Mouse (Mus musculus) cerebellum, postnatal 36 days (tissue): ENCODE measurements around the gene Nck2.

Experiments
- DNase-seq, 2 experiments: peaks; one replicate each; pipeline ENCODE4 v3.0.0; 2021 to 2022; ENCODE audit warnings: mixed read lengths in 2 of 2

Gene Nck2

DNA sequence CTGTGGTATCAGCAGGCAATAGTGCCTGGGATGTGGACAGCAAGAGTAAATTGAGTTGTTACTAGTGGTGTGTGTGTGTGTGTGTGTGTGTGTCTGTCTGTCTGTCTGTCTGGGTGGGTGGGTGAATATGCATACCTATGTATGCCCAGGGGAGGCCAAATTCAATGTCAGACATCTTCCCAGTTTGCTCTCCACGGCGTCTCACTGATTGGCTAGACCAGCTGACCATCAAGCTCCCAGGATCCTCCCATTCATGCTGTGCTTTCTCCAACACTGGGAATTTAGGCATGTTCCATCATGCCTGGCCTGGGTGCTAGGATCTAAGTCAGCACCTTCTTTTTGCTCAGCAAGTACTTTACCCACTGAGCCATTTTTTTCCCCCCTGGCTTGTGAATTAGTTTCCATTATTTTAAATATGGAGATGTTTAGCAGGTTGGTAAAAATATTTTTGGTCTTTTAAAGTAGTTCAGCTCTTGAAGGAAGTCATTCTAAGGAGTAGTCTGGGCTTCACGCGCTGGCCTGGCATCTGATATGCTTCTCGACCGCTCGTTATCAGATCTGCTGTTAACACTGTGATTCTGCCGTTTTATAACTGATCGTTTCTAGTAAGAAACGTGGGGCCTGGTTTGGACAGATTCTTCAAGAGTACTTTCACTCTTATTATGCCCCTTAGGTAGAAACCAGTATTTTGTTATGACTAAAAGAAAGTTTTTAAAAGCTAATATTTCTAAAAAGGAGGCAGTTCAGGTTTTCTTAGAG is 26.2 kb downstream of the Nck2 start:
- no peak for DNase-seq

DNA sequence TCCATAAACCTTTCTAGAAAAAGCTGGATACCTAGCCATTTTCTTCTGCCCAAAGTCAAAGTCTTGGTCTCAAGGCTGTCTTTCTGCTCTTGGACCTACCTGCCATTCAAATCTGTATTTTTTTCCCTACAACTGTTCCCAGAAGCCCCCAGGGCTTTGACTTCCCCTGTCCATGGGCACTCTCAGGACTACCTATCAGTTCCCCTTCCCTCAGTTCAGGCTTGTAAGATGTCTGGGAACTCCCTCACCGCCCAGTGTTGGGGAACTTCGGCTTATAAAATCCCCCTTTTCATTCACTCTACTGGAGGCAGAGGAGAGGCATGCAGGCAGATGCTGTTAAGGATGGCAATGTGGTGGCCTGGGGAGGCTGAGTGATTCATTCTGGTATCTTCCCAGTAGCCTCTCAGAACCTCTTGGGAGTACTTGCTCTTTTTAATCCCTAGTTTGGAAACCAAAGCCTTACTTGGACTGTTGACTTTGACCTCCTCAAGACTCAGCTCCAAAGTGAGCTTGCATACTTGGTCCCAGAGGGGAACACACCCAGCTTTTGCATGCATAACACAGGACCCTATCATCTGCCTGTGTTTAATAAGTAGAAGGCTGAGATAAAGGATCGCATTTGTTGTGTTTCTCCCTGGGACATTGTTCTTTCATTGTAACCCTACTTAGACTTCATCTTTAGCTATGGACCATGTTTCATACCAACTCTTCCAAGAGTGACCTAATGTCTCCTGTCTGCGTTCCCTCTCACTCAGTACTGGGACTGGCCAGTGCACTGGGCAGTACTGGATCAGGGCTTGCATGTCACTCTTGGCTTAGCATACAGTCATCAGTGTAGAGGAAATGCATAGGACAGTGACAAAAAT is 27.0 kb downstream of the Nck2 start:
- DNase-seq: no peak

DNA sequence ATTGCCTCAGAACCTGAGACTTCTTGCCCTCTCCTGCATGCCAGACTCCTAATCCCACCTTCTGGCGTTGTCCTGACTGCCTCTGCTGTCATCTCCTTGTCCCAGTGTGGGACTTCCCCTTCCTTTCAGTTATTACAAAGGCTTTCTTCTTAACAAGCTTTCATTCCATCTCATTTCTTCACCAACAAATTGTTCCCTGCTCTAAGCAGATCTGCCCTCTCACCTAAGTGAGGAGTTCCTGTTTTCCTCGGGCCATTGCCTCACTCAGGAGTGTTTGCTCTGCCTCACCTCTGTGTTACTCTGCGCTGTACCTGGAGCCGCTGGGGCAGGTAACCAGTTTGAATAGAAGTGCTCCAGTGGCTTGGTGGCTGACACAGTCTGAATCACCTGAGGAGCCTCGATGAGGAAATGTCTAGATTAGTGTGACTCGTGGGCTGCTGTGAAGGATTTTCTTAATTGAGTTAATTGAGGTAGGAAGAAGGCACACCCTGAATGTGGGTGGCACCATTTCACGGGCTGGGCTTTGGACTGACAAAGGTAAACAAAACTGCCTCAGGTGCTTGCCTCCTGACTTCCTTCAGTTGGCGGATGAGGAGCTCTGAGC is 27.8 kb downstream of the Nck2 start:
- DNase-seq: no peak

DNA sequence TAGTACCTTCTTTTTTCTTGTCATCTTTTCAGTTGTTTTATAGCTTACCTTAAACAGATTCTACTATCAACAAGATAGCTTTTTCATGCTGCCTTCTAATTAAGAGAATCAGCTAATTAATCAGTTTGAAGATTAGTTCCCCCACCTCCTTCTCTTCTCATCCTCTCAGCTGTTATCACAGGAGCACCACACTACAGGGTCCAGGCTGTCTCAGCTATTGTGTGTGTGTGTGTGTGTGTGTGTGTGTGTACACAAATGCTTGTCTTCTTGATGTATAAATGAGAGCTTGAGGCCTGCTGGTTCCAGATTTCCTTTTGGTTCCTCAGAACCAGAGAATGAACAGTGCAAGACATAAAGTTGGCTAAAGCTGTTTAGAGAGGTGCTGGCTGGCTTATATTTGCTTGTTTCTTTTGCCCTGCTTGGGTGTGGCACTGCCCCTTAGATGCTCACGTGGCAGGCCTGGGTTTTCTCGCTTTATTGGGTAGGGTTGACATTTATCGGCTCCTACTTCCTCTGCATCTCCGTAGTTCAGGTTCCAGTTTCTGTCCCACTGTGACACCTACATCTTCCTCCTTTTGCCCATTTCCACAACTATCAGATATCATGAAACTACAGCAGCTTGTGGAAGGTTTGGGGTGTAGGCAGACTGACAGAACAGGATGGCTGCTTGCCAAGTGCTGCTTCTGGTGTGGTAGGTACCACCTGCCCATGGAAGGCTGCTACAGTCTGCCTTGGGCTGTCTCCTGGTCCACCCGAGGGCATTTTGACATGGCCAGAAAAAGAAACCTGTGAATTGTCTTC is 29.6 kb downstream of the Nck2 start:
- DNase-seq: peak; percentile 68 to 73

DNA sequence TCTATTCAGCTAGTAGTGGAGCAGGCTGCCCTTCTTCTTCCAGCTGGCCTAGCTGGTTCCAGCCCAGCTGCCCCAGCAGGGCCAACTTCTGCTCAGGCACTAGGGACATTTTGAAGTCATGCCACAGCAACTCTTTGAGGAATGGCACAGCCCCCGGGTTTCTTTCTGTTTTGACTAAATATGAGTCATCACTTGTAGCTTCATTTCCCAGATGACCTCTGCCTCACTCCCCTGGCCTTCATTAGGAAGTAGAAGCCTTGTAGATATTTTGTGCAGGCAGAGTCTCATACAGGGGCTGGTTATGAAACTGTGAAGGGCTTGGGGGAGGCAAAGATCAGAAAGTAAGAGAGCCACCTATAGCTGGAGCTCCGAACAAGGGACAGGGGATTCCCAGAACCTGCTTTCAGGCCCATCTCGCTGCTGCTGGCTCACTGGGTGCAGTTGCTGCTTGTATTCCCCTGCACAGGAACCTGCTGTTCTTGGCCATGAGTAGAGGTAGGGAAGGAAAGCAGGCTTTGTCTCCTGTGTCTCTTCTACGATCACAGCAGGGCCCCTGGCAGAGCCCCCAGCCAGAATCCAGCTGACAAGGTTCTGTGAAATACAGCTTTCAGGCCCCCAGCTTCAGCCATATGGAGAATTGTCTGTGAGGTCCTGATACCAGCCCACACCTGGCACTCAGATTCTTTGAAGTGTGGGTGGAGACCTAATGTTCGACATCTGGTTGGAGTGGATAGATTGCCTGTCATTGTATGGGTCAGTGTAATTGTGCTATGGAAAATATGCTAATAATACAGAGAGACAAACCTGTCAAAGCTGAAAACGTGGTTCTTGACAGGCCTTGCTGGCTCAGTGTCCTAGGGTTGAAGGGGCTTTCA is 30.4 kb downstream of the Nck2 start:
- peak; percentile 24 to 33 for DNase-seq

DNA sequence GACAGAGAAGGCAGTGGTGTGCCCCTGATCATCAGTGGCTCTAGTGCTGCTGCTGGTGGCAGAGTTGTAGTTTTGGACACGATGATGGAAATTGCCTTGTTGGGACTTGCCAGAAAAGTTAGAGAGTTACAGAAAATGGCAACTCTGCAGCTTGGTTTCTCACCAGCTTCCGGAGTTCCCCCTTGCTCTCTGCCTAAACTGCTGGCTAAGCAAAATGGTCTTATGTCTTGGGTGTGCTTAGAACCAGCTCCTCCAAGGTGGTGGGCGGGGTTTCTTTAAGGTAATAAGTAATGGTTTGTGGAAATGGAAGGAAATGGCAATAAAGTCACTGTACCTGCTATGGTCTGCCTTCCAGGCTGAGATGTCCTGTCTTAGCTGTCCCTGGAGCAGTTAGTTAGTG is 33.6 kb downstream of the Nck2 start:
- no peak for DNase-seq

DNA sequence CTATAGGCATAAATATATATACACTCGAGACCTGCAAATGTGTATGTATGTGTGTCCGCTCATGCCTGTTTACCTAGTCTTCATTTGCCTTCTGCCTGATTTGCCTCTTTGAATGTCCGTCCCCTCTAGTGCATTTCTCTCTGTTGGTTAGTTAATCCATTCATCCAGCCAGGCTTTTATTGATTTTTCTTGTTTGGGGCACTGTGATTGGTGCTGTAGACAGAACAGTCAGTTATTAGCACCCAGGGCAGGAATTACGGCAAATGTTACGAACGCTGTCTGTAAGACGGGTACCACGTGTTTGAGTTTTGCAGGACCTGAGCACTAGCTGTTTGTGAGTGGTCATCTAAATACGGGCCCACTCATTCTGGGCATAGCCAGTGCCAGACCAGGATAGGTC is 40.8 kb downstream of the Nck2 start:
- DNase-seq: no peak

DNA sequence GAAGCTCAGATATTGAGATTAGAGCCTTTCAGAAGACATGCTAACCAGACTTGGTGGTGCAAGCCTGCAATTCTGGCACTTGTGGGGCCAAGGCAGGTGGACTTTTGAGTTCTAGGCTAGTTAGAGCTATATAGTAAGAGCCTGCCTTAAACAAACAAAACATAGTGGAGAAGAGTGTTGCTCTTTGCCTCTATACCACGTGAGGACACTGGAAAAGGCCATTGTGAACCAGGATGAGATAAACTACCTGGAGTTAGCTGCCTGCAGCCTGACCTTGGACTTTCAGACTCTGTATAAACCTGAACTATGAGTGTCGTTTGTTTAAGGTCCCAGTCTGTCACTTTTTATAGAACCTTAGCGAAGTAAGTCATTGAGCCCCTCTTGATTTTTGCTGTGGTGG is 42.1 kb downstream of the Nck2 start:
- DNase-seq: no peak

GRCm38 (mm10) chr1:43486956-43487722 is 42.8 kb downstream of the Nck2 start:
- no peak for DNase-seq

DNA sequence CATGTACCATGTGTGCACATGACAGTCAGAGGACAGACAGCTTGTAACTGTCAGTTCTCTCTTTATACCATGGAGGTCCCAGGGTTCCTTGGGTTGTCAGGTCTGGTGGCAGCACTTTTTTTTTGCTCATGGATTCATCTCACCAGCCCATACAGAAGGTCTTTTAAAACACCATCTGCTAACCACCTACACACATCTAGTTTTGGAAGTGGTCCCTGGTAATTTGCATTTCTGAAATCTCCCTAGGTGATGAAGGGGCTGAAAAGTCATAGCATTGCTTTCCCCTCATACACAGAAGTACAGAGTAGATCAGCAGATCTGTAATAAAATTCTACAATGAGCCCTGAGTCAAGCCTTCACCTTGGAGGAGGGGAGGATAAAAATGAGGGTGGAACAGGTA is 44.9 kb downstream of the Nck2 start:
- DNase-seq: no peak

DNA sequence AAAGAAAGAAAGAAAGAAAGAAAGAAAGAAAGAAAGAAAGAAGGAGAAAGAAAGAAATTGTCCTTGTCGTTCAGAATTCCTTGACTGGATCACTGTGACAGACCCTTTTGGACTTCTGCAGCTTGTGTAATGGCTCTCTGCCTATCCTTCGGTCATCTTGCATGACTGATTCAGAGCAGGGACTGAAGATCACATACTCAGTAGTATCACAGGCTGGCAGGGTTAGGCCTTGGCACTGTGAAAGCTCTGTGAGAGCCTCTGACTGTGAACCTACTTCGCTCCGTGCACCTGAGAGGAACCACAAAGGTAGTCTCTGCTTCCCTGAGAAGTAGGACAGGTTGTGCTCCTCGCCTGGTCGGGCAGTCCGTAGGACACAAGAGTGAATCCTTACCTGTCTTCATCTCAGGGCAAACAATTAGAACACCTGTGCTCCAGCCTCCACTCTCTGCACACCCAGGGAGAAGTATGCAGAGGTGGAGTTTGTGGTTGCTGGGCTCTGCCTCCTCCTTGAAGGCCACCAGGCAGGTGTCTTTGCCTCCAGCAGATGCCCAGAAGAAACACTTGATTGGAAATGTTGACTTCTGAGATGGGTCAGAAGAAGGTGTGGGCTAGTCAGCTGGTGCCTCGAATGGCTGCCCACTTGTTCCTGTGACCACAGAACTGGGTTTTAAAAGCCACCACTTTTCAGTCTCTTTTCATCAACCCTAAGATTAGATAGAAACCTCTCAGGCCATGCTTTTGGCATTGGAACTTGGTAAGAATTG is 47.3 kb downstream of the Nck2 start:
- DNase-seq: no peak

DNA sequence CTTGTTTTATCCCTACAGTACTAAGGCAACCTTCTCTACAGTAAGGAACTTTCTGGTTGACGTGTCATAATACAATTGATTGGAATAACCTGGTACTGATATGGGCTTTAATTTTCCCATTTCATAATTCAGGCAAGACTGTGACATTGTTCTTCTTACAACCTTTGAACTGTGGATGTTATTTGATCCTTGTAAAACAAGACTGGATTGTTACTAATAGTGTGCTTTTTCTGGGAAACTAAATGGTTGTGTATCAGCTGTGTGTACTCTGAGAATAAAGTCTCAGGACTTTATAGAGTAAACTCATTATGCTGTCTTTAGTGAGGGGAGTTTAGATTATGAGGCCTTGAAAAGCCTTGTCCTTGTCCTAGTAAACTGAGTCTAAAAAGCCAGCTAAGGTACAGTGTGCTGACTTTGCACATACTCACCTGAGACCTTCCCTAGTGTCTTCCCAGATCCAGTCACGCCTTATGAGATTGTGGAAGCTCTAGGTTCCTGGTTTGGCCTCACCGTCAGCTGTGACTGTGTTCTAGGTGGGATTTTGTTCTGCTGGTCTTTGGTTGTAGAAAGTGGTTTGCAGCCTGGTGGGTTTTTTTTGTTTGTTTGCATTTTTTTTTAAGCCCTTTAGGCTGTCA is 48.5 kb downstream of the Nck2 start:
- DNase-seq: no peak

DNA sequence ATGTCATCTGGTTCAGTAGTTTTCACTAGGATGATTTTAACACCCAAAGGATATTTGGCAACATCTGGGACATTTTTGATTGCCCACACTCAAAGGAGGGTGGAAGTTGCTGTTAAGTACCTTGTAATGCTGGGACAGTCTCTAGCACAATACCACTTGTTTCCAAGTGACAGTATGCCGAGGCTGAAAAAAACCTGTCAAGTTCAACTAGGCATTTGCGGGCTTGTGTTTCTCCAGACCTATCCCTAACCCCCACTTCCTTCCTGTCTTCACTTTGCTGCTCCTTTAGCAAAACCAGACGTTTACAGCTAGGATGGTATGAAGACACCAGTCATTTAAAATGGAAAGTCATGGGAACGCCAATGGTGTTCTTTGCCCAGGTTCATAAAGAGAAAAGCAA is 51.7 kb downstream of the Nck2 start:
- no peak for DNase-seq

DNA sequence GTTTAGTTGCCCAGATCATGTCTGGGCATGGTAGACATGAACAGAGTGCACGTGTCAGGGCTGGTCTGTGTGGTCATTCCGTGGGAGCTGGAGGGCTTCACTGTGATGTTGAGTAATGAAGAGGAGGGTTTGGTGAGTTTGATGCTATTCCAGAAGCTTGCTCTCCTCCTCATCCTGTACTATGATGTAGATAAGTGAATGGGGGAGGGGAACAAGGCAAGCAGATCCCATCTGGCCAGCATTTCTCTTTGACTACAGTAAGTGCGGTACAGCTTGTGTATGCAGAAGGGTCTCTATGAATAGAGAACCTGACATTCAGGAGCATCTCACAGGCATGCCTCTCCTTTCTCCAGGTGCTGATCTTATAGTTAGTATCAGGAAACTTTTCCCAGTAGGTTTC is 52.6 kb downstream of the Nck2 start:
- no peak for DNase-seq

DNA sequence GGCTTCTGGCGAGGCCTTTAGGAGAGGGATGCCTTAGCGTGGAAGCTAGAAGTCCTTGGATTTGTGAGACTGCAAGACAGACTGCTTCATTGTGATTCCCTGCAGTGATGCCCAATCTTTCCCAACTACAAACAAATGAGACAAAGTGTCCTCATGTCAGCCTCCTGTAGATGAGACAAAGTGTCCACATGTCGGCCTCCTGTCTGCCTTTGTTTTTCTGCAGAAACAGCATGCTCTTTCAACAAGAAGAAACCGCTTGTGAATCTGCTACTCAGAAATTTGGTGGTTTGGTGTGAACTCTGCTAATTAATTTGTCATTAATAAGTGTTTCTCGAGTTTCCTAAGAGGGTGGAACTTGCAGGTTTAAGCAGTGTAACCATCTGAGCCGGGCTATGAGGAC is 53.6 kb downstream of the Nck2 start:
- no peak for DNase-seq

GRCm38 (mm10) chr1:43500121-43500520 is 55.7 kb downstream of the Nck2 start:
- no peak for DNase-seq

- no peak for DNase-seq
Observed at GRCm38 (mm10) chr1:43501143-43501919, 57.0 kb downstream of the Nck2 start.

DNA sequence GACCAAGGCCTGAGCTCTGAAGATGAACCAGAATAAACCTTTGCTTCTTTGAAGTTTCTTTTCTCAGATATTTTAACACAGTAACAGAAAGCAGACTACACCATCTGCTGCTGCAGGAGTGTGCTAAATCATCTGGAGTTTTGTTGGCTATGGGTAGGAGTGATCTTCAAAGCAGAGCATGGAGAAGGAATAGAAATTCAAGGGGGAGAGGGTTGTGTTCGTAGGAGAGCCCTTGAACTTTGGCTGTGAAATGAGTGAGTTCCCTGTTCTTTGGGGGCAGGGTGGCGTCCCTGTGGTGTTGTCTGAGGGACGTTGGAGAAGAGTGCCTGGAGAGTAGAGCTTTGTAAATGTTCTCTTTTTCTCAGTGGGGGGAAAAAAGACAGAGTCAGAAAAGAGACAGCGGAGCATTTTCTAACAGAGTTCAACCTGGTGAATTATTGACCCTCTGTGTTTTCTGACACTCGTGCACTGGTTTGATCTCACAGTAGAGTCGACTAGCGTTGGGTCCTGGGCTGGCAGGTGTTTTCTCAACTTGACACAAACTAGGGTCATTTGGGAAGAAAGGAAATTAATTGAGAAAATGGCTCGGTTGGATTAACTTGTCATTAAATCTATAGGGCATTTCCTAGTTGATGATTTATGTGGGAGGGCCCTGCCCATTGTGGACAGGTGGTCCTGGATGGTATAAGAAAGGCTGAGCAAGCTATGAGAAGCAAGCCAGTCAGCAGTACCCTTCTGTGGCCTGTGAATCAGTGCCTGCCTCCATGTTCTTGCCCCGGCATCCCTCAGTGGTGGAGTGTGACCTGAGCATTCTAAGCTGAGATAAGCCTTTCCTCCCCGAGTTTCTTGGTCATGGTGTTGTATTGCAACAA is 57.8 kb downstream of the Nck2 start:
- DNase-seq: no peak
